Mouse (Mus musculus) liver, postnatal 0 days (tissue): ENCODE results near the gene Kirrel3.

Experiments used
- CTCF ChIP-seq: sonication (generic); IDR thresholded peaks from 2 replicates; pipeline ENCODE4 v1.5.1; 2016; ENCODE audit warnings: antibody characterized with exemption, low read depth
- EP300 ChIP-seq: IDR thresholded peaks from 2 replicates; pipeline ENCODE4 v1.6.1; 2016; ENCODE audit warnings: antibody characterized with exemption, low read depth, mild to moderate bottlenecking

DNA sequence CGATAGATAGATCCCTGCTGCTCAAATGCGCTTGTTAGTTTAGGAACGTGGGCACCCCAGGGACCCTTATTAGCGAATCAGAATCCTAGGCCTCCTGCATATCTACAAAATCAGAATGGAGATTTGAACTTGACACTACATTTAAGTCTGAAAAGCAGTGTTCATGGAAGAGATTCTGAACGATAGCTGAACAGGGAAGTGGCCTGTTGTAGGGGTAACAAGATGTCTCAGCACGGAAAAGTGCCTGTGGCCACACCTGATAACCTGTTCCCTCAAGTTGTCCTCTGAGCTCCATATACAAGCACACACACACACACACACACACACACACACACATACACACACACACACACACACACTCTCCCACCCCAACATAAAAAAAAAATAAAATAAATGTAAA lies 571.9 kb downstream of the Kirrel3 start:
- TF ChIP-seq EP300 (no peak), CTCF (no peak)
